Mouse (Mus musculus) bone marrow, adult 2 months (tissue): ENCODE measurements at regions not wholly inside any gene's neighbourhood (a gene's known extent, or its start where the extent isn't known, plus 50 kb on each side); places are given as distances from the start of the nearest gene placed in this dataset.

Source experiments
- CTCF ChIP-seq: fragments of 200-500 bp; IDR thresholded peaks from 2 replicates; pipeline ENCODE4 v1.5.1; 2011; ENCODE audit warnings: low read length, control low read depth; ENCODE audit not compliant: control insufficient read depth, insufficient read depth
- POLR2A ChIP-seq: fragments of 200-500 bp; IDR thresholded peaks from 2 replicates; pipeline ENCODE4 v1.6.1; 2011; ENCODE audit warnings: low read depth, mild to moderate bottlenecking, control low read depth, low read length, borderline replicate concordance; ENCODE audit not compliant: control insufficient read depth

DNA sequence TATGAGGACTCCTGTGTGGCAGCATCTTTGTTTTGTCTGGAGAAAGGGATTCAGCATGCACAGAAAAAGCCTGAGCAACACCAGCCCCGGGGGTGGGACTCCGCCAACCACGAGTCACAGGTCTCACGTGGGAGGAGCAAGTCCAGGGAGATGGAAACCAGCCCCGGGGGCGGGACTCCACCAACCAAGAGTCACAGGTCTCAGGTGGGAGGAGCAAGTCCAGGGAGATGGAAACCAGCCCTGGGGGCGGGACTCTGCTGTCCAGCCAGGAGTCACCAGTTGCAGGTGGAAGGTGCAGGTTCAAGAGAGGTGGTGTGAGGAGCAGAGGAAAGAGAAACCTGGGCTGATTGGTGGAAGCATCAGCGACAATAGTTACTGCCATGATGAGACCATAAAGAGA, 448.9 kb downstream of the Wdr11 start:
- TF ChIP-seq POLR2A (no peak), CTCF (no peak)
